Mouse (Mus musculus) heart, adult 18-20 months (tissue): ENCODE data around the gene Phf1. TPM values are rescaled to one million over a fixed set of nuclear protein-coding genes. Genes with fewer than 3 reads are reported as not detected.
A peak's percentile ranks its signal among the peaks of the same experiment; 100 is the strongest.
"Not testable (repeated sequence)": the region's sequence is repeated elsewhere in the genome, so short reads cannot be mapped to it uniquely, and the experiment has no call there.

ENCODE experiments used
- DNase-seq, 2 experiments: peaks; one replicate each; pipeline ENCODE4 v3.0.0; 2021 to 2022; ENCODE audit warnings: mixed read lengths in 1 of 2
- total RNA-seq, 2 experiments: library from RNA; stranded (reverse); gene quantifications; 2 replicates each; pipeline ENCODE4 v1.2.3; 2021

The Phf1 gene
- total RNA-seq, 2 experiments from 2014 or later = 15.3 to 16.5 TPM

DNA sequence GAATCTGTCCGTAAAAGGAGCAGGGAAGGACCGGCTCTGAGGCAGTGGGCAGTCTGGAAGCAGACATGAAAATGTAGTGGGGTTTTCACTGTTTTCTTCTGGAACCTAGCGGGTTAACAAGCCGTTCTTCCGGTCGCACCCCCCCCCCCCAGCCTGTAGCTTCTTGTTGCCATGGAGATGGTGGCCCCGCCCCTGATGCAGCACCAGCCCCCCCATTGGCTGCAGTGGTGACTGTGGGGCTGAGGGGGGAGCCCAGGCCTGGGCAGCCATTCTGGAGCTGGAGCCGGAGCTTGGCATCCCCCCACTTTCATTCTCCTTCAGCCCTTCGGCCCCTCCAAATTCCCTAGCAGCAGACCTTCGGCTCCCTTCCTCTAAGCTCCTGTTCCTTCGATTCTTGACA, 18.6 kb downstream of the Phf1 start:
- DNase-seq = peak; percentile 63 to 71

DNA sequence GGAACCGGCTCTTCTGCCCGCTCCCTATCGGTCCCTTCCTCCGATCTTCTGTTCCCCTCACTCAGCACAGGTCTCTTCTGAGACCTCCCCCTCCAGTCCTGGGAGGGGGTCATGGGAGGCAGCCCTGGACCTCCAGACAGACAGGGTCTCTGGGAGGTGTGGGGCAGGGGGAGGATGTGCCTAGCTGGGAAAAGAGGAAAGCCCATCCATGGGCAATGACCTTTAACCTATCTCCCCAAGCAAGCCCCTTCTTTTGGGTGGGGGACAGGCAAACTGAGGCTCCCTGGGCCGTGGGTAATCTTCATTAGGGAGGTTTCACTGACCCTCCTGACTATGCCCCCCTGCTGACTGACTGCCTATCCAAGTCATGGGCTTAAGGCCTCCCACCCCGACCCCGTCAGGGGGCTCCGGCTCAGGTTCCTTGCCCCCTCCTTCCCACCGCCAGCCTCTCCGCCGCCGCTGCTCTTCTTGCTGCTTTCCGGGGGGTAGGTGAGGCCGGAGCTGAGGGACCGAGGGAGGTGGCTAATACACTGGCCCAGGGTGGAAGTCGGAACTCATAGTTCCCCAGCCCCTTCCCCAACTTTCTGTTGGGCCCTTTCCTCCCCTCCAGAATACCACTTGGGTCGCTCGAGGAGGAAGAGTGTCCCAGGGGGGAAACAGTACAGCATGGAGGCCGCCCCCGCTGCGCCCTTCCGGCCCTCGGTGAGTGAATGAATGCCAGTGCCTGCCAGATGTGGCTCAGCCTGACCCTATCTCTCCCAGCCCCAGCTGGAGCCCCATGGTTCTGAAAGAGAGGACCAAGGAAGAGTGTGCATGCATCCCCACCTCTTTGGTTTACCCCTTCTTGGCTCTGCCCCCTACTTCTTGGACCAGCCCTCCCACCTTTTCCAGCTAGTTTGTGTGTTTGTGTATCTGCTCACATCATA, 19.4 kb downstream of the Phf1 start:
- no peak for DNase-seq

DNA sequence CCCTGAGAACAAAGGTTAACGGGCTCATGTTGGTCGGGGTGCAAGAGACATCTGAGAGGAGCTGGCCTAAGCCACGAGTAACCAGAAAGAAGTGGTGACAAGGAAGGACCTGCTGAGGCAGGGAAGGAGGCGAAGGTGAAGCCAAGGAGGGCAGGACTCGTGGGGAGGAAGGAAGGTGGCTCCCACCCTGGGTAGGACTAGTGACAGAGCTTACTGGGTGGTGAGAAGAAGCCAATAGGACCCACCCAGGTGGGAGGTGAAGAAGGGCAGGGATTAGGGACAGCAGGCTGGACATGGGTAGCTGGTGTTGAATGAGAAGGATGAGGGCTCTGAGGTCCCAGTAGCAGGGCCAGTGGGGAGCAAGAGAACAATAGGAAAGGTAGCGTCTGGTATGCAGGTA, 20.3 kb downstream of the Phf1 start:
- no peak for DNase-seq

DNA sequence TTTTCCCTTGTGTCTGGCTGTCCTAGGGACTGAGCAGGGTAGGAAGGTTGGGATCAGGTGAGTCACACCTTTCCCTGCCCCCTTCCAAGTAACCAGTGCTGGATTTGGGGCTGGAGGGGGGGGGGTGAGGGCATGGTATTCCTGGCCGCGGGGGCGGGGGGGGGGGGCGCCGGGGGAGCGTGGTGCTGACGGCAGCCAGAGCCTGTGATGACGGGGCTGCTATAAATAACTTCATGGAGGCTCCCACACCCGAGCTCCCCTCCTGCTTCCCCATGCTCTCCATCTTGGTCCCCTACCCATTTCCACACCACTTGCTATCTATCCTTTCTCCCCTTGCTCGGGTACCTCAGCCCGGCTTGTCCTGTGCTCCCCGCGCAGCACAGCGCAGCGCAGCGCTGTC, 20.9 kb downstream of the Phf1 start:
- peak in 1 of 2 experiments; percentile 33 for DNase-seq

DNA sequence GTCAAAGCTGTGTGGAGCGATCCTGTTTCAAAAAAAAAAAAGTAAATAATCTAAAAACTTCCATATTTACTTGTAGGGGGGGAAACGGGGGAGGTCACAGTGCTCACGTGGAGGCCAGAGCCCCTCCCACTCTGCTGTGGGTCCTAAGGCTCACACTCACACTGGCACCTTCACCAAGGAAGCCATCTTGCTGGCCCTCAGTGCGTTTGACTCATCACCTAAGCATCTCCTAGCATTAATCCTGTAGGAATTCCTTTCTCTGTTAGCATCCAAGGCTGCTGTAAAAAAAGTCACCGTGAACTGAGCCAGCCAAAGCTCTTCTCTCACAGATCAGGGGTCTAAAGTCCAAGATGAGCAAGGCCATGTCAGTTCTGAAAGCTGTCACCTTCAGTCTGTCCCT, 23.5 kb downstream of the Phf1 start:
- no peak for DNase-seq

DNA sequence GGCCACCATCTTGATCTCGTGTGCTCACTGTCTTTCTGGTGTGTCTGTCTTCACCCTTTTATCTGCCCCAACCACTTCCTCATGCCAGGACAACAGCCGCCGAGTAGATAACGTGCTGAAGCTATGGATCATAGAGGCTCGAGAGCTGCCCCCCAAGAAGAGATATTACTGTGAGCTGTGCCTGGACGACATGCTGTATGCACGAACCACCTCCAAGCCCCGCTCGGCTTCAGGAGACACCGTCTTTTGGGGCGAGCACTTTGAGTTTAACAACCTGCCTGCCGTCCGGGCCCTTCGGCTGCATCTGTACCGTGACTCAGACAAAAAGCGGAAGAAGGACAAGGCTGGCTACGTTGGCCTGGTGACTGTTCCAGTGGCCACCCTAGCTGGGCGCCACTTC, 24.0 kb downstream of the Phf1 start:
- no peak for DNase-seq

DNA sequence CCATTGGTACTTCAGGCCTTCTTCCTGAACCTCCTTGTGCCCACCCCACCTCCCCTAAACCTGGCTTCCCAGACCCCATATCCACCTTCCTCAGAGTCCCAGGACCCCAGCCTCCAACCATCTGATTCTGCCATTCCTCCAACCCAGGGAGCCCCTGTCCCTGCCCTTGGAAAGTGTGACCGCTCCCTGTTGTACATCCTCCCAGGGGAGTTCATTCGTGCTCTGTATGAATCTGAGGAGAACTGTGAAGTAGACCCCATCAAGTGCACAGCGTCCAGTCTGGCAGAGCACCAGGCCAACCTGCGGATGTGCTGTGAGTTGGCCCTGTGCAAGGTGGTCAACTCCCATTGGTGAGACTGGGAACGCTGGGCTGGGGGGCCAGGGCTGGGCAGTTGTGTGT, 25.0 kb downstream of the Phf1 start:
- DNase-seq = no peak

DNA sequence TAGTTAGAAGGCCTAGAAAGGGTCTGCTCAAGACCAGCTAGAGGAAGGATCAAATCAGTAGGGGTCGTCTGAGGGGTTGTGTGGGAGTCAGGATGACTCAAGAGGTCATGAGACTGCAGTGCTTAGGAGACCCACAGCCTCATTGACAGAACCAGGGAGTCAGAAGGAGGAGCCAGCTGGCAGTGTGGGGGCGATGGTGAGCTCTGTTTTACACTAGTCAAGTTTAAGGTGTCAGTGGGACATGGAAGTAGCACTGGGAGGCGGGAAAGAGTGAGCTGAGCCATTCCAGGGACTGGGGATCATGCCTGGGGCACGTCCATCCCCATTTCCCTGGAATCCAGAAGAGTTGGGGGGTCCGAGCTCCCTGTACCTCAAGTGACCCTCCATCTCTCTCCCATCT, 26.0 kb downstream of the Phf1 start:
- DNase-seq = no peak

DNA sequence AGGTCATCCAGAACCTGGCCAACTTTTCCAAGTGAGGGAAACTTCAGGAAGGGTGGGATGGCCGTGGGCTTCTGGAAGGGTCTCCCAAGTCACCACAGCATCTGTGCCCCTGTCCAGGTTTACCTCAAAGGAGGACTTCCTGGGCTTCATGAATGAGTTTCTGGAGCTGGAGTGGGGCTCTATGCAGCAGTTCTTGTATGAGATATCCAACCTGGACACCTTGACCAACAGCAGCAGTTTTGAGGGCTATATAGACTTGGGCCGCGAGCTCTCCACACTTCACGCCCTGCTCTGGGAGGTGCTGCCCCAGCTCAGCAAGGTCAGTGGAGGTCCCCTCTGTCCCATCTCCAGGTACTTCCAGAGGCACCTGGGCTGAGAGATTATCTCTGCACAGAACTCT, 27.0 kb downstream of the Phf1 start:
- DNase-seq = no peak

DNA sequence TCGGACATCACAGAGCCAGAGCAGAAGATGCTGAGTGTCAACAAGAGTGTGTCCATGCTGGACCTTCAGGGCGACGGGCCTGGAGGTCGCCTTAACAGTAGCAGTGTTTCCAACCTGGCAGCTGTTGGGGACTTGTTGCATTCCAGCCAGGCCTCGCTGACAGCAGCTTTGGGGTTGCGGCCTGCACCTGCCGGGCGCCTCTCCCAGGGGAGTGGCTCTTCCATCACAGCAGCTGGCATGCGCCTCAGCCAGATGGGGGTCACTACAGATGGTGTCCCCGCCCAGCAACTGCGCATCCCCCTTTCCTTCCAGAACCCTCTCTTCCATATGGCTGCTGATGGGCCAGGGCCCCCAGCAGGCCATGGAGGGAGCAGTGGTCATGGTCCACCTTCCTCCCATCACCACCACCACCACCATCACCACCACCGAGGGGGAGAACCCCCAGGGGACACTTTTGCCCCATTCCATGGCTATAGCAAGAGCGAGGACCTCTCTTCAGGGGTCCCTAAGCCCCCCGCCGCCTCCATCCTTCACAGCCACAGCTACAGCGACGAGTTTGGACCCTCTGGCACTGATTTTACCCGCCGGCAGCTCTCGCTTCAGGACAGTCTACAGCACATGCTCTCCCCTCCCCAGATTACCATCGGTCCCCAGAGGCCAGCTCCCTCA, 28.9 kb downstream of the Phf1 start:
- no peak for DNase-seq

DNA sequence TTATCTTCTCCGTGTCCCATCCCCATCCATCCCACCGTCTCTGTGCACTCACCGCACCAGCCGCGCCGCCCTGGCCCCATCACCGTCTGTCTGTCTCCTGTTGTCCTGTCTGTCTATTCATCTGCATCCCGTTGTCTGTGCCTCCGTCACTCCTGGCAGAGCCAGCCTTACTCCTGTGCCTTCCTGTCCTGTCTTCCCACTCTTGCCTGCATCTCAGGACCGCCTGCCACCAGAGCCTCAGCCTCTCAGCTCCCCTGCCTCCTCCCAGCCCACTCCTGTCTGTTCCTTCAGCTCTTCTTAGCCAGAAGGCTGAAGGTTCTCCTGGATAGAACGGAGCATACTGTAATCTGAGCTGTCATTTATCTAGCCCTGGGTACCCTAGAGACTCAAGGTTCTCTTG, 34.1 kb downstream of the Phf1 start:
- no peak for DNase-seq

DNA sequence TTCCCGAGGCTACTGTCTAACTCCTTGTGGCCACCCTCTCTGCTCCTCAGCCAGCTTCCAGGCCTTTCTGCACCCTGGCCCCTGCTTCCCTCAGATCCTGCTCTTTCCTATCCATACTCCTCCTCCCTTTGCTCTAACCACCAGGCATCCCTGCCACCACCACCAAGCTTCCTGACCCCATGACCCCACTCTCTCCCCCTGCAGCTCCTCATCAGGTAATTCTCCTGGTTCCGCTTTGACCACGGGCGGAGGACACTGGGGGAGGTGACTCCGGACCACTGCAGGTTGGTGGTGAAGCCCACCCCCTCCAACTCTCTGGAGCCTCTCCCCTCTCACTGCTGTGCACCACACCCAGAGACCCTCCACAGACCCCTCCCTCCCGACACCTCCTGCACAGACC, 34.6 kb downstream of the Phf1 start:
- DNase-seq = no peak

DNA sequence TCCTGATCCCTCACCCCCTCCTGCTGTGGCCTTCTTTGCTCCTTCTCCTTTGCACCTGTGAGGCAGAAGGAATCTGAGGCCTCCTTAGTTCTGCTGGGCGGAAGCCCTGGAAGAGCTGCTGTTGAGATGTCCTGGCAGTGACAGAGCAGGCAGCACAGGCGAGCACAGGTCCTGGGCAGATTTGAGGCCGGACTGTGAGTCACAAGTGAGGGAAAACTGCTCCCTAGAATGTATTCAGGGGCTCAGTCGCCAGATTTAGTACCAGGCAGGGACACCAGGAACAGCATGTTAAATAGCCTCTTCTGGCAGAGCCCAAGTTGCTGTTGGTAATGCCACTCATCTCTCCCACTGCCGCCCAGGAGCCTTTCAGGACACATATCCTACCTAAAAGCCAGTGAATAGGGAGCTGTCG, 35.4 kb downstream of the Phf1 start:
- no peak for DNase-seq

DNA sequence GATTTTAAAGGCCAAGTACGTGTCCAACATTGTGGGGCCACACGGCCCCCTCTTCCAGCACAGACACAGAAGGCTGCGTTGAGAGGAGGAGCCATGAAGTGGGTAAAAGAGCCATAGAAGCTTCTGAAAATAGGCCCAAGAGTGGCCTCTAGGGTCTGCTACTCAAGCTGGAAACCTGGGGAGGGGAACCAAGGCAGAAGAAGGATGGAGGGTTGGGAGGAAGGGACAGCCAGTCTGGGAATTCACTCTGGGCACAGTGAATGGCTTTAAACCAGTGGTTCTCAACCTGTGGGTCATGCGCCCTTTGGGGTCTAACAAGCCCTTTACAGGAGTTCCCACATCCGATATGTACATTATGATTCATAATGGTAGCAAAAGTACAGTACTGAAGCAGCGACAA, 36.4 kb downstream of the Phf1 start:
- no peak for DNase-seq

DNA sequence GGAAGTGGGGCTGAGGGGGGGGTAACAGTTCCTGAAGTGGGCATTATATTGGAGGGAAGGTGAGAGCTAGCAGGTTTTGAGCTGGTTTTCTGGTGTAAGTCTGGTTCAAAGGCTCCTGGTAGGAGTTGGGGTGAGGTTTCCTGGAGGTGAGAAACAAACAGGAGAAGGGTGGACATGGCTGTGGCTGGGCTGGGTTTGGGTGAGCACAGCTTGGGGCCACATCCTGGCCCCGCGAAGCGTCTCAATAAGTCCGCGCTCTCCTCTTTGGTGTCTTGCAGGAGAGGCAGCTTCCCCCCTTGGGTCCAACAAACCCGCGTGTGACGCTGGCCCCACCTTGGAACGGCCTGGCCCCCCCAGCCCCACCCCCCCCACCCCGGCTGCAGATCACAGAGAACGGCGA, 37.4 kb downstream of the Phf1 start:
- no peak for DNase-seq

DNA sequence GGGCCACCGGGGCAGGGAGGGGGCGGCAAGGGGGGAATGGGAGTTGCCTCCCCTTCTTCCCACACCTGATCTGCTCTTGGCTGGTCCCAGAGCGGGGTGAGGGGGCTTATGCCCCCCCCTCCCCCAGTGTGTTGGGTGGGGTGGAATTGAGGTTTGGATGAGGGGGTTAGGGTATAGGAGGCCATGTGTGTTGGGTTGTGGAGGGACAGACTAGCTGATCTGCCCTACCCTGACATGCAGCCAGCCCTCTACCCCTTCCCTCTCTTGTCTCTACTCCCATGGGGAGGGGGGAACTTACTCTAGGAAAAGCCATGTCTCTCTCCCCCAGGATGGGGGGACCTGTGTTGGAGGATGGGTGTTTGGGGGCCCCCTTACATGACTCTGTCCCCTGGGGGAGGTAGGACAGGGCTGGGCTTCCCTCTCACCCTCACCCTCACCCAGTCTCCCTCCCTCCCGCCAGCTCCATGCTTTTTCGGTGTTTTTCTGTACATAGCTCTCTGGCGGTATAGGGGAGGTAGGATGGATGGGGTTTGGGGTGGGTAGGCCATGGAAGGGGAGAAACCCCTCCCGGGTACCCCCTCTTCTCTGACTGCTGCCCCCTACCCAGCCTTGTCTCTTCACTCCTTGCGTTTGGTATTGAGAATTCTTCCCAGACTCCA, 38.5 kb downstream of the Phf1 start:
- DNase-seq = no peak

DNA sequence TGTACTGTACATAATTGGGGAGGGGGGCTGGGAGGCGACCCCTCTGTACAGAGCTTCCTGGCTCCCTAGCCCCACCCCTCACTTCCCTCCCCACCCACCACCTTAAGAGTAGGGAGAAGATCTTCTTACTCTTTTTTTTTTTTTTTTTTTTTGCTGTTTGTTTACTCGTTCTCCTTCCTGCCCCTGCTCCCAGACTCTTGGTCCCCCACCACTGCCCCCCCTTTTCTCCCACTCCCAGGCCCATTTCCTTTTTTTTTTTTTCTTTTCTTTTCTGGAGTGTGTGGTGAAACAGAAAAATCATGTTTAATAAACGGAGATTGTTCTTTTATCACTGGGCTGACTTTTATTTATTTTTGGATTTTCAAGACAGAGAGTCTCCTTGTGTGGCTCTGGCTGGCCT, 39.3 kb downstream of the Phf1 start:
- DNase-seq = no peak

DNA sequence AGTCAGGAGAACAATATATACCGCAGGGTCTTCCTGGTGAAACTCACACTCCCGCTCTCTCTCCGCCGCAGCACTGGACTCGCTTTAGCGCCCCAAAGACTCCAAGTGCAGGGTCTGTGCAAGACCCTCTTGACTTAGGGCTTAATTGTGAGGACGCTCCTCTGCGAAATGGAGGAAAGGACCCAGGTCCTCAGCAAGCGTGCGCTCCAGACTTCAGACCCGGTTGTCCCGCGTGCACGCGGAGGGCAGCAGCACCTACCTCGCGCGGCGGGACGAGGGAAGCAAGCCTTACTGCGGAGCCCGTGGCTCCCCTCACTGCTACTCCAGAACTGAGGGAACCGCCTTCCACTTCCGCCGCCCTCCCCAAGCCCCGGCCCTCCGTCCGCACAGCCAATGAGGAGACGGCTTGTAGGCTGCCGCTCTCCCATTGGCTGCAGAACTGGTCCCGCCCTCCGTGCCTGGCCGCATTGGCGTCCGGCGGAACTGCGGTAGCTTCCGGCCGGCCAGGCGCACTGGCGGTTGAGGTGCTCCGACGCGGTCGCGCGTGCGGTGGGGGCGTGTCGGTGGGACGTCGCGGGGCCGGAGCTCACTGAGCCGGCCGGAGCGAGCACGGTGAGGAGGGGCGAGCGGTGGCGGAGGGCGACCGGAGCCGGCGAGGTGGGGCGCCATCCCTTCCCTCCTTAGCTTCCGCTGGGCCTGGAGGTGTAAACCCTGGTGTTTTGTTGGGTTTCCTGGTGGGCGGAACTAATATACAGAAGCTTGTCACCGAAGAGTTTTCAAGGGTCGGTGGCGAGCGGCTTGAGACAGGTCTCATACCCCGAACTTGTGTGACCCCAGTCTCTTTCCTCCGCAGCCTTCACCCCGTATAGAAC, 40.1 kb downstream of the Phf1 start, which contains the start of gene Zbtb9:
Gene Zbtb9, plus strand, starts transcription at position 465 of the 872 bp plus-strand sequence.
- peak; percentile 95 to 98 for DNase-seq

DNA sequence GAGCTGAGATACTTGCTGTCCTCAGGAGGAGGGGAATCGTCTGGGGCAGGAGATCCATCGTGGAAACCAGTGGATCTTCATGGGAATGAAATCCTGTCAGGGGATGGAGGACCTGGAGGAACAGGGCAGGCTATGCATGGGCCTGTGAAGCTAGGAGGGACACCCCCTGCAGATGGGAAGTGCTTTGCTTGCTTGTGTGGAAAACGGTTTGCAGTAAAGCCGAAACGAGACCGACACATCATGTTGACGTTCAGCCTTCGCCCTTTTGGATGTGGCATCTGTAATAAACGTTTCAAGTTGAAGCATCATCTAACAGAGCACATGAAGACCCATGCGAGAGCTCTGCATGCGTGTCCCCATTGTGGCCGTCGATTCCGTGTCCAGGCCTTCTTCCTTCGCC, 41.7 kb downstream of the Phf1 start:
- no peak for DNase-seq

DNA sequence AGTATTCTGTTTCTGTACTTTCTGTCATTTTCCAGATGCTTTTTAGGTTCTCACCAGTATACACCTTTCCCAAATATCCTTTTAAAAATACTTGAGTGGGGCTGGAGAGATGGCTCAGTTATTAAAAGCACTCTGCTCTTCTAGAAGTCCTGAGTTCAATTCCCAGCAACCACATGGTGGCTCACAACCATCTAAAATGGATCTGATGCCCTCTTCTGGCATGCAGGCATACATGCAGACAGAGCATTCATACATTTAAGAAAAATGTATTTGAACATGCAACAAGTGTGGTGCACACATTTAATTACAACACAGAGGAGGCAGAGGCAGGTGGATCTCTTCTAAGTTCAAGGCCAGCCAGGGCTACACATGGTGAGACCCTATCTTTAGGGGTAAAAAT, 42.6 kb downstream of the Phf1 start:
- no peak for DNase-seq

DNA sequence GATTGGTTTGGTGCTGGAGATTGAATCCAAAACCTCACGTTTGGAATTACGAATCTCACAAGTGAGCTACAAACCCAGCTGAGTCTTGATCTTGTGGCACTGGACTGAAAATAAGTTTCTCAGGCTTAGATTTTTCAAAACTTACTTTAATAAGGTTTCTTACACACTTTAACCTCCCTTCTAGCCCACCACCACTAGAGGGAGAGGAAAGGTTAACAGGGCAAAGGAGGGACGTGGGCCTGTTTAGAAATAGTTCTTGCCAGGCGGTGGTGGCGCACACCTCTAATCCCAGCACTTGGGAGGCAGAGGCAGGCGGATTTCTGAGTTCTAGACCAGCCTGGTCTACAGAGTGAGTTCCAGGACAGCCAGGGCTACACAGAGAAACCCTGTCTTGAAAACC, 44.5 kb downstream of the Phf1 start:
- not testable (repeated sequence) for DNase-seq

DNA sequence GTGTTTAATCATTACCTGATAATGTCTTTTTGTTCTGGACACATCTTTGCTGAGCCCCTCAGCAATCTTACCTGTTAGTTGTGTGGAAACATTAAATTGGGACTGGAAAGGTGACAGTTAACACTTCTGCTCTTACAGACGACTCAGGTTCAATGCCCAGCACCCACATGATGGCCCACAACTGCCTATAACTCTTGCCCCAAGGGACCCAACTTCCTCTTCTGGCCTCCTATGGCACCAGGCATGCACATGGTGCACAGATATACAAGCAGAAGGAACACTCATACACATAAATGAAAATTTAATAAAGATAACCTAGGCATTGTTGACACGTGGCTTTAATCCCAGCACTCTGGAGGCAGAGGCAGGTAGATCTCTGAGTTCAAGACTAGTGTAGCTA, 46.6 kb downstream of the Phf1 start:
- no peak for DNase-seq
